Mouse (Mus musculus) urinary bladder, postnatal 25 days (tissue): ENCODE results near the gene Gm2381.
"Not testable (repeated sequence)": the region's sequence is repeated elsewhere in the genome, so short reads cannot be mapped to it uniquely, and the experiment has no call there.

Experiments used
- DNase-seq: peaks from one replicate; pipeline ENCODE4 v3.0.0; 2022; ENCODE audit warnings: low spot score

Gene Gm2381

GRCm38 (mm10) chr7:42866801-42867458, at the start of gene Gm2381:
TSS of gene Gm2381 (minus strand) at chr7:42867234.
- DNase-seq: not testable (repeated sequence)

DNA sequence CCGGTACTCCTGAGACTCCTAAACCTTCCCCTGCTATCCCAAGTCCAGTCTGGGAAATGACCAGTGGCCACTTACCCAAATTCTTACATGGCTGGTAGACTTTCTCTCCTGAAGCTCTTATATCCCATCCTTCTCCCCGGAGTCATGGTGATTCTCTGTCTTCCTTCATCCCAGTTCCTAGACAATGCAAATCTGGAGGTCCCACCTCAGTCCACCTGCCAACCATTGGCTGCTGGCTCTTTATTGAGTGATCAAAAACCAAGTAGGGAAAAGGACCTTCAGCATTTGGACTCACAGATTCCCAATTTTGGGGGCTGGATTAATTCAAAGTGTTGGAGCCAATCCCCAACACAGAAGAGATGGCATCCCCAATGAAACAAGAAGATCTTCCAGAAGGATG, 31.0 kb upstream of the Gm2381 start:
- not testable (repeated sequence) for DNase-seq

GRCm38 (mm10) chr7:42878090-42878489, 11.1 kb upstream of the Gm2381 start:
- DNase-seq: no peak

- DNase-seq: not testable (repeated sequence)
These were observed 28.7 kb downstream of the Gm2381 start for GRCm38 (mm10) chr7:42838366-42838765.

DNA sequence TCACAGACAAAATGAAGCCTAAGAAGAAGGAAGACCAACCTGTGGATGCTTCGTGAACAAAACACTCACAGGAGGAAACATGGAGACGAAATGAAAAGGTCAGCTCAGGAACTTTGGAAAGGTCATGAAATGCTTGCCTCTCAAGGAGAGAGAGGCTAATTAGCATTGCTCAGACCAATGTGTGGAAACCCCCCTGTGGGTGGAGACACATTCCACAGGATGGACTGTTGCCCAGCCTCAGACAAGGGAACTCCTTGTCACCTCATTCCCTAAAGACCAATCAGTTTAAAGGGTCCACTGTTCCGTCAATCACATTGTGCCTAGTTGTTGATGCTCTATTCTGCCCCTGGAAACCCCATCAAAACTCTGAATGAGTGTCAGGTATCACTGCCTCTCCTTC, 34.8 kb downstream of the Gm2381 start:
- DNase-seq: no peak

DNA sequence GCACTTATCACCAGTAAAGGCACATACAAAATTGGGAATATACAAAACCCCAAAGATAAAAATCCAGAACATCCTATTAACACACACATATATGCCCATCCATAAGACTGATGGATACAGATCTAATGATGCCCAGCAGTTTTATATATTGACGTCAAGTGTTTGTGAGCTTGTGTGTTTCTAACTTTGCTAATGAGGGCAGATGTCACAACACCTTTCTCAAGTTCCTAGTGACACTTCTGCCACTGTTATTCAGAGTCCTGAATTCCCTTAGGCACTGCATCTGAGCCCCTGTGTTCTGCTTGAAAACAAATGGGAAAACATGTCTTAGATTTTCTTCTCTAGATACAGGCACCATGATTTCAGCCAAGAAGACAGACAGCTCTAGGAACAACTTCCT, 73.6 kb downstream of the Gm2381 start, which contains the start of gene Vmn2r62:
TSS of gene Vmn2r62 (minus strand) at position 101 of the 400 bp plus-strand sequence.
- DNase-seq: not testable (repeated sequence)
